Mouse (Mus musculus) layer of hippocampus, postnatal 10 days (tissue): ENCODE results near the gene Gse1. TPM values are rescaled to one million over a fixed set of nuclear protein-coding genes. Genes with fewer than 3 reads are reported as not detected.

Experiments
- microRNA-seq, 2 experiments: library from miRNA; unstranded; fragments of <30 nt; microRNA quantifications; one replicate each; pipeline ENCODE4 v1.2.0; 2021
- total RNA-seq, 2 experiments: library from RNA; stranded (reverse); gene quantifications; 2 replicates each; pipeline ENCODE4 v1.2.3; 2021

The Gse1 gene
- total RNA-seq, 2 experiments from 2014 or later, result 65.0 to 79.3 TPM

Small RNAs within 50 kb of the gene (microRNA-seq; reads per million reads assigned to microRNA genes)
- gene Gm22715 (0 reads per million in 2 experiments), gene Mir7687 (2.2 to 2.9 reads per million in 2 experiments)

Other genes starting within 250 kb of the Gse1 start
- 1 to 10 TPM; 2.2 to 2.9 TPM for gene Crispld2, start 236.0 kb upstream of the Gse1 start, total RNA-seq
- 10 to 100 TPM; 37.7 to 40.4 TPM for gene Zdhhc7, start 127.0 kb upstream of the Gse1 start, total RNA-seq
- gene 6430548M08Rik, start 114.3 kb upstream of the Gse1 start, total RNA-seq, result 10 to 100 TPM; 76.5 to 86.8 TPM
- not detected for gene Fam92b, start 51.0 kb upstream of the Gse1 start, total RNA-seq